ENCODE assay signal across 23 mouse cellular contexts in the genomic region with DNA sequence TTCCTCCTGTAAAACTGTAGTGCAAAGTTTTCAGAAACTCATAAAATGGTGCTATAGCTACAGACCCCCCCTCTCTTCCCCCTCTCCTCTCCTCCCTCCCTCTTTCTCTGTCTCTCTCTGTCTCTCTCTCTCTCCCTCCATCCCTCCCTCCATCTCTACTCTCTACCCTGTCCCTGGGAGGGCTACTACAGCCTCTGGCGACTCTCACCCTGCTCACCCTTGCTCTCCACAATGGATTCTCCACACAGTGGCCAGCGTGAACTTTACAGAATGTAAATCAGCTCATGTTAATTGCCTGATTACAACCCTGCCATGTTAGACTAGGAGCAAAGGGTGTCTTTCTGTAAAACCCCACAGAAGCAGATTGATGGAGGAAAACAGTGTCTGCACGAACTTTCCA.
A peak's percentile ranks its signal among the peaks of the same experiment; 100 is the strongest.
DNase-seq lines count a peak whose midpoint lies in the region; ATAC-seq and TF ChIP-seq lines count a peak whose summit lies in the region.
"Had no signal": no experiment of that assay in that cellular context is flagged by ENCODE, and none has a peak within 500 bp of the region (broad histone marks: within the 10 kb centered on the region; RNA-seq: fewer than 3 reads in every experiment).

No protein-coding gene starts in this region.

- no peaks in the 10 kb centered on the region for H3K9me3 ChIP-seq in heart, embryonic 10.5 days
- no peaks in the 10 kb centered on the region for H3K9me3 ChIP-seq in kidney, embryonic 14.5 days (ENCODE audit: control insufficient read depth, low read length)
- H3K9me3 ChIP-seq in kidney, postnatal 0 days (replicated peaks; ENCODE audit: low read length) = no peaks in the 10 kb centered on the region
- H3K9me3 ChIP-seq: forebrain, embryonic 10.5 days; G1E; heart, embryonic 12.5 days; hindbrain, embryonic 10.5 days; hindbrain, embryonic 13.5 days; intestine, embryonic 15.5 days had no signal

- WGBS in heart, embryonic 10.5 days = 39% methylated on average over 3 of the region's 3 CpGs
- WGBS in heart, adult 2 months = 64% methylated on average over 3 of the region's 3 CpGs
- 20% methylated on average over 3 of the region's 3 CpGs for WGBS in kidney, embryonic 14.5 days
- WGBS in kidney, postnatal 0 days = 24% methylated on average over 3 of the region's 3 CpGs

- H3K4me2 ChIP-seq in kidney, embryonic 14.5 days (replicated peaks; ENCODE audit: low read depth, low read length) = no peak overlapping the region
- no peak overlapping the region for H3K4me2 ChIP-seq in kidney, postnatal 0 days (ENCODE audit: low read length)
- H3K4me2 ChIP-seq: heart, embryonic 12.5 days; hindbrain, embryonic 13.5 days; intestine, embryonic 15.5 days had no signal

- H3K27me3 ChIP-seq in heart, embryonic 10.5 days (ENCODE audit: insufficient read depth, poor library complexity, severe bottlenecking) = no peaks in the 10 kb centered on the region
- H3K27me3 ChIP-seq in heart, adult 2 months (ENCODE audit: control insufficient read depth, insufficient read depth, low read length) = no peaks in the 10 kb centered on the region
- H3K27me3 ChIP-seq in kidney, embryonic 14.5 days (ENCODE audit: control insufficient read depth, insufficient read depth, low read length) = no peaks in the 10 kb centered on the region
- H3K27me3 ChIP-seq in kidney, postnatal 0 days (ENCODE audit: insufficient read depth, low read length) = no peaks in the 10 kb centered on the region
- H3K27me3 ChIP-seq: CH12.LX; heart, embryonic 12.5 days; intestine, embryonic 15.5 days; Patski had no signal

- peak overlapping the region; percentile 69; the same call in 1 of the 2 replicates for H3K27ac ChIP-seq in heart, embryonic 10.5 days
- H3K27ac ChIP-seq in heart, adult 2 months = no peak overlapping the region
- no peak overlapping the region; the same call in 1 of the 2 replicates for H3K27ac ChIP-seq in kidney, embryonic 14.5 days (ENCODE audit: low read depth, low read length)
- H3K27ac ChIP-seq in kidney, postnatal 0 days = no peak overlapping the region
- H3K27ac ChIP-seq: forebrain, embryonic 10.5 days; hindbrain, embryonic 10.5 days; hindbrain, embryonic 13.5 days; intestine, embryonic 15.5 days had no signal

- ATAC-seq in kidney, embryonic 14.5 days (ENCODE audit: low FRiP score, low TSS enrichment) = 0 out of 2 replicates have a peak, but pooled peaks have one; percentile 56
- ATAC-seq in kidney, postnatal 0 days (replicated peaks; ENCODE audit: low FRiP score, low read depth) = no peak
- ATAC-seq: forebrain, embryonic 14.5 days; hindbrain, embryonic 16.5 days; intestine, embryonic 15.5 days; Patski had no signal

- intact Hi-C loops in heart, adult 2 months (cut with DNase I) = no loop called here

- H3K4me1 ChIP-seq in heart, embryonic 10.5 days = peaks cover 41% of the 10 kb centered on the region
- H3K4me1 ChIP-seq in heart, adult 2 months (ENCODE audit: control insufficient read depth, insufficient read depth, low read length) = peaks cover 2% of the 10 kb centered on the region; the same call in 1 of the 2 replicates
- peaks cover 23% of the 10 kb centered on the region for H3K4me1 ChIP-seq in kidney, embryonic 14.5 days (ENCODE audit: control insufficient read depth, insufficient read depth, low read length)
- H3K4me1 ChIP-seq in kidney, postnatal 0 days (replicated peaks; ENCODE audit: insufficient read depth, low read length) = peaks cover 14% of the 10 kb centered on the region

- H3K4me3 ChIP-seq in heart, embryonic 10.5 days = no peak overlapping the region
- H3K4me3 ChIP-seq in heart, adult 2 months = no peak overlapping the region
- no peak overlapping the region for H3K4me3 ChIP-seq in kidney, embryonic 14.5 days (ENCODE audit: low read length)
- no peak overlapping the region for H3K4me3 ChIP-seq in kidney, postnatal 0 days (replicated peaks; ENCODE audit: low read depth, low read length)
- H3K4me3 ChIP-seq: forebrain, embryonic 10.5 days; heart, embryonic 12.5 days; hindbrain, embryonic 10.5 days; hindbrain, embryonic 13.5 days; intestine, embryonic 15.5 days had no signal

- TF ChIP-seq EP300 in heart, adult 2 months (IDR thresholded peaks at IDR 0.05; ENCODE audit: insufficient read depth, low read depth, low read length) = no peak

- no peak for TF ChIP-seq CTCF in heart, adult 2 months (IDR thresholded peaks at IDR 0.05)
- no peak for TF ChIP-seq CTCF in kidney, postnatal 0 days (IDR thresholded peaks at IDR 0.05; ENCODE audit: low read depth)

- no peak for TF ChIP-seq POLR2A in heart, adult 2 months (IDR thresholded peaks at IDR 0.05; ENCODE audit: insufficient read depth, low read depth, low read length)

- no peak overlapping the region for H3K9ac ChIP-seq in heart, adult 2 months (ENCODE audit: low read depth, low read length)
- H3K9ac ChIP-seq in kidney, embryonic 14.5 days (ENCODE audit: low read depth, low read length) = no peak overlapping the region
- H3K9ac ChIP-seq in kidney, postnatal 0 days (ENCODE audit: low read depth, low read length) = no peak overlapping the region
- H3K9ac ChIP-seq: heart, embryonic 12.5 days; hindbrain, embryonic 13.5 days; intestine, embryonic 15.5 days had no signal

- H3K36me3 ChIP-seq in heart, embryonic 10.5 days = no peaks in the 10 kb centered on the region
- no peaks in the 10 kb centered on the region for H3K36me3 ChIP-seq in heart, adult 2 months (ENCODE audit: control insufficient read depth, insufficient read depth, low read length)
- H3K36me3 ChIP-seq in kidney, embryonic 14.5 days (ENCODE audit: control insufficient read depth, insufficient read depth, low read length) = no peaks in the 10 kb centered on the region
- H3K36me3 ChIP-seq in kidney, postnatal 0 days (ENCODE audit: insufficient read depth, low read length) = no peaks in the 10 kb centered on the region
- H3K36me3 ChIP-seq: forebrain, embryonic 10.5 days; G1E; heart, embryonic 12.5 days; hindbrain, embryonic 10.5 days; hindbrain, embryonic 13.5 days; intestine, embryonic 15.5 days had no signal

- H3K79me2 ChIP-seq in heart, adult 2 months (replicated peaks; ENCODE audit: control insufficient read depth, insufficient read depth, low read length) = no peaks in the 10 kb centered on the region

- no peak for DNase-seq in heart, embryonic 10.5 days (ENCODE audit: low spot score)
- DNase-seq in heart, adult 2 months = no peak
- DNase-seq in kidney, postnatal 14 days = no peak
- DNase-seq in kidney, postnatal 0 days (ENCODE audit: low spot score) = peak; percentile 69
- DNase-seq in kidney, postnatal 4 days = no peak
- DNase-seq: adrenal gland, postnatal 10 days; adrenal gland, postnatal 36 days; B cell, adult 2 months; cerebellum, adult 18-20 months; cerebellum, adult 9-10 months; cerebellum, postnatal 14 days; gastrocnemius, postnatal 25 days had no signal
